Mouse (Mus musculus) forebrain, embryonic 16.5 days (tissue): ENCODE measurements around the gene Ghr. TPM values are rescaled to one million over a fixed set of nuclear protein-coding genes. Genes with fewer than 3 reads are reported as not detected.

Source experiments
- ATAC-seq: fragments of 200-750 bp; cut with Nextera tagmentation; 2 replicates; pipeline ENCODE4 v1.8.0; 2017; ENCODE audit warnings: mild to moderate bottlenecking, moderate library complexity
- H3K27ac ChIP-seq: fragments of 300-500 bp; sonication (generic); 2 replicates; pipeline ENCODE4 v1.5.1; 2014; ENCODE audit warnings: low read length, control low read depth
- H3K27me3 ChIP-seq: fragments of 300-500 bp; sonication (generic); replicated peaks from 2 replicates; pipeline ENCODE4 v1.6.1; 2014; ENCODE audit warnings: low read length; ENCODE audit not compliant: control insufficient read depth, insufficient read depth
- H3K36me3 ChIP-seq: fragments of 300-500 bp; sonication (generic); 2 replicates; pipeline ENCODE4 v1.6.1; 2014; ENCODE audit not compliant: control insufficient read depth, insufficient read depth
- H3K4me1 ChIP-seq: fragments of 300-500 bp; sonication (generic); replicated peaks from 2 replicates; pipeline ENCODE4 v1.6.1; 2014; ENCODE audit warnings: low read length; ENCODE audit not compliant: control insufficient read depth, insufficient read depth
- H3K4me2 ChIP-seq: fragments of 300-500 bp; sonication (generic); 2 replicates; pipeline ENCODE4 v1.6.1; 2014; ENCODE audit warnings: mild to moderate bottlenecking, low read length, control low read depth
- H3K4me3 ChIP-seq: fragments of 300-500 bp; sonication (generic); replicated peaks from 2 replicates; pipeline ENCODE4 v1.5.1; 2014; ENCODE audit warnings: mild to moderate bottlenecking, low read length, control low read depth
- H3K9ac ChIP-seq: fragments of 300-500 bp; sonication (generic); replicated peaks from 2 replicates; pipeline ENCODE4 v1.6.1; 2014; ENCODE audit warnings: low read depth, low read length, control low read depth
- H3K9me3 ChIP-seq: fragments of 300-500 bp; sonication (generic); 2 replicates; pipeline ENCODE4 v1.6.1; 2016; ENCODE audit warnings: low read length; ENCODE audit not compliant: control insufficient read depth
- WGBS: fragments of 180-500 bp; shearing (Covaris S2); extraction: QIAGEN DNeasy Blood & Tissue Kit; methylation state at CpG from one replicate; pipeline ENCODE4 v1.1.7; 2014; 5-methylcytosine and 5-hydroxymethylcytosine counted together
- polyA plus RNA-seq: library from polyadenylated mRNA; unstranded; fragments of >200 nt; fragmentation: Nextera tagmentation; extraction: Ambion mirVana; gene quantifications from 2 replicates; pipeline ENCODE4 v1.2.1, GENCODE M21; 2015

Gene Ghr
- polyA plus RNA-seq, 1 experiment from 2014 or later: 5.9 TPM

DNA sequence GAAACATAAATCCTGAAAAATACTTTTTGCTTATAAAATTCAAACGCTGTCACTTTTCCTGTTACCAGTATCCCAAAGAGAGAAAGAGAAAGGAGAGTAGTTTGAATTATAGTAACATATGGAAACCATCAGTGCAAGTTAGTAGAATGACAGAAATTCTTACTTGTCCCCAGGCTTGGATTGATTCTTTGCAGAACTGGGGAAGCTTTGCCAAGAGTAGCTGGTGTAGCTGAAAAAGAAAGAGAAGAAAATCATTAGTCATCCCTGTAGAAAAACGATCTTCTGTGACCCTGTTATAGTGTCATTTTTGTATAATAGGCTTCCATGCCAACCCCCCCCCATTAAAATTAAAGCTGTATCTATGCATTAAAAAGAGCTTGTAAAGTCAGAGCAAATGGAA lies 194.8 kb downstream of the Ghr start:
- no peak overlapping the region for H3K4me3 ChIP-seq
- no peaks in the 10 kb centered on the region for H3K4me1 ChIP-seq
- H3K27me3 ChIP-seq: no peaks in the 10 kb centered on the region
- H3K9ac ChIP-seq: no peak overlapping the region
- no peak for ATAC-seq
- 81% methylated on average over 2 of the region's 2 CpGs for WGBS
- H3K27ac ChIP-seq: no peak overlapping the region
- H3K4me2 ChIP-seq: no peak overlapping the region
- H3K36me3 ChIP-seq: no peaks in the 10 kb centered on the region
- no peaks in the 10 kb centered on the region for H3K9me3 ChIP-seq

DNA sequence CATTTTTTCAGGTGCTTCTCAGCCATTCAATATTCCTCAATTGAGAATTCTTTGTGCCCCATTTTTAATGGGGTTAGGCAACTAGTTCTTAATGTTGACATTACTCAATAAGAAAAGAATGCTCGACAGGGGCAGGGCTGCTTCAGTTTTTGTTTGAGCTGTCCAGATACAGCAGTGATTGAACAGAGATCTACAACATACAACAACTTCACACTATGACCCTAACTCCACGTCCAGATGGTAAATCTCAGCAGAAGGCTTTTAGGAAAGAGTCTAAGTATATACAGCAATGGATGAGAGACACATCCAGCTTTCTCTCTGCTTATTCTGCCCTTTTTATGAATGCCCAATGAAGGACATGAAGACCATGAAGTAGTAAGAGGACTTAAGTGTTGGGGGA lies 199.5 kb downstream of the Ghr start:
- H3K27me3 ChIP-seq: no peaks in the 10 kb centered on the region
- no peak overlapping the region for H3K4me3 ChIP-seq
- H3K9me3 ChIP-seq: no peaks in the 10 kb centered on the region
- no peak for ATAC-seq
- WGBS: 65% methylated on average over 2 of the region's 2 CpGs
- H3K9ac ChIP-seq: no peak overlapping the region
- H3K4me2 ChIP-seq: no peak overlapping the region
- no peaks in the 10 kb centered on the region for H3K4me1 ChIP-seq
- H3K27ac ChIP-seq: no peak overlapping the region
- no peaks in the 10 kb centered on the region for H3K36me3 ChIP-seq

DNA sequence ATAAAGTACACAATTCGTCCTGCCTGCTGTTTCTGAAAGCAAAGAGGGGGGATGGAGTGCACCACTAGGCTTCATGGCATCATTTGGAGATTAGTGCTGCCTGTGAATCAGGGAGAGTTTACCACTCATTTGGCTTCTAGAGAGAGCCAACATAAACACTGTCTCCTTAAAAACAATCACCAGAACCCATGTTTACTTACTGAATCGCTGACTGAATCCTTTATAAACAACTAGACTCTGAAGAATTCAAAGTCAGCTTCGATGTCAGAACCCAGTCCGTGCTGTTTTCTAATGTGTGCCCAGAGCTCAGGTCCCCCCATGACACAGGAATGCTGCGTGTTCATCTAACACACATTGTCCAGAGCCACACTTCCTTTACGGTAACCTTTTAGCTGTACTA lies 201.9 kb downstream of the Ghr start:
- WGBS: 76% methylated on average over 6 of the region's 6 CpGs
- H3K9ac ChIP-seq: no peak overlapping the region
- no peak overlapping the region for H3K4me3 ChIP-seq
- H3K4me2 ChIP-seq: no peak overlapping the region
- ATAC-seq: no peak
- H3K36me3 ChIP-seq: no peaks in the 10 kb centered on the region
- H3K27me3 ChIP-seq: no peaks in the 10 kb centered on the region
- H3K4me1 ChIP-seq: no peaks in the 10 kb centered on the region
- no peaks in the 10 kb centered on the region for H3K9me3 ChIP-seq
- H3K27ac ChIP-seq: no peak overlapping the region

DNA sequence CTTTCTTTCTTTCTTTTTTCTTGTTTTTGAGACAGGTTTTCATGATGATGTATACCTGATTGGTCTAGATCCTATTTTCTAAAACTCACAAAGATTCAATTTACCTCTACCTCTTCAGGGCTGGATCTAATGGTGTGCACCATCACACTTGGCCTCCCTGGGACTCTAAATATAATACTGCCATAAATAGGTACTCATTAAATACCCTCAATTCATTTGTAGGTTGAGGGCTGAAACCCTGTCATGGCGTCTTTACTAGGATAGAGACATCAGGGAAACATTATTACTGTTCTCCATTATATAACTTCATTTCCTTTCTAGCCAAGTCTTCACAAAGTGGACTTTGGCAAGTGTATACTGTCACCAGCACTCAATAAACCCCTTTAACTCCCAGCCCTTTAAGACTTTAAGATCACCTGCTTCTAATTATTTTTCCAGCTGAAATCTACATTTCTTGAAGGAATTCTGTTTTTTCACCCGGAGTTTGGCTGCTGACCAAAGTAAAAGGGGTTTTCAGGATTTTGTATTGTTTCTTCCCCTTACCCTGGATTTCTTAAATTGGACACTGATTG lies 214.9 kb downstream of the Ghr start:
- Histone ChIP-seq H3K4me2 (no peak overlapping the region), H3K9ac (no peak overlapping the region)
- WGBS: 67% methylated on average over 2 of the region's 2 CpGs

DNA sequence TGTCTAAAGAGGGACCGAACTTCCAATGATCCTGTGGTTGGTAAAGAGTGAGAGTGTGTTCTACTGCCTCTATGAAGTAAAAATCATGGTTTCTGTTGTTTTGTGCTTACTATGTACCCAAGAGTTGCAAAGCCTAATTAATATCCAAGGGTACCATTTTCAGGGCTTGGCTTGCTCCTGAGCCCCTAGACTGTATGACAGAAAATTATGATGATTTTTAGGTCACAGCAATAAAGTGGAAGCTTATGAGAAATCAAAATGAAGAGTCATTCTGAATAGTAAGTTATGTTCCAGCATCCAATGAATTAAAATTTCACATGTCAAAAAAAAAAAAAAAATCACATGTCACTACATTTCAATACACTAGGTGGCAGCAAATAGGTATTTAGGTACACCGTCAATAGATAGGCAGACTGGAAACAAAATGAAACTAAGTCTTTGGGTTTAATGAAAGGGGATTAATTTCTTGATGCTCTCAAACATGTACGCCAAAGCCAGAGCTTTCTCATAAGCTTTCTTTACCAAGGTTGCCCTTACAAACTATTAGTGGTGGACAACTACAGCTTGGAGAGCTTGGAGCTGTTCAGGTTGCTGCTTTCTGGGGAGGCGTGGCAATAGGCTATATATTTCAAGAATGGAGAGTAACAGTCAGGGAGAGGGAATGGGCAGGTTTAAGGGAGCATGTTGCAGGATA lies 227.1 kb downstream of the Ghr start:
- 49% methylated on average over 4 of the region's 4 CpGs for WGBS

More for the DNA sequence above, 214.9 kb downstream of the Ghr start:
- H3K4me1 ChIP-seq: no peaks in the 10 kb centered on the region
- H3K9me3 ChIP-seq: peaks cover 4% of the 10 kb centered on the region; the same call in 1 of the 2 replicates
- H3K27ac ChIP-seq: no peak overlapping the region
- H3K27me3 ChIP-seq: no peaks in the 10 kb centered on the region
- no peak for ATAC-seq
- H3K4me3 ChIP-seq: no peak overlapping the region
- no peaks in the 10 kb centered on the region for H3K36me3 ChIP-seq

DNA sequence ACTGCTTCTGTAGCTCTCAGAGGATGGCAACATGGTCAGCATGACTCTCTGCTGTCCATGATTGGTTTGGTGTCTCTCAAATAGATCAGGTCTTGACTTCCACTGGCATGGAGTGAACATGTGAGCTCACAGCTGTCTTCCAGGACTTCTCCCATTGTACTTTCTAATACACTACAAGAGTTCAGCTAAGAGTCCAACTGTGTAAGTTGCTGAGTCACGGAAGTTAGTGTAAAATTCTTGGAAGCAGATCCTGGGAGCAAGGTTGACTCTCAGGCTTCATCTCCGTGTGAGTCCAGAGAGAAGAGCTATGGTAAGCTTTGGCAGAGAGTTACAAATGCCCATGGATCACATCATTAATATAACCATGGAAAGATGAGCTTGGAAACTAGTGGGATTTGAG lies 229.6 kb downstream of the Ghr start:
- ATAC-seq: no peak

More for the DNA sequence above, 227.1 kb downstream of the Ghr start:
- H3K4me3 ChIP-seq: peak overlapping the region; percentile 20; the same call in 1 of the 2 replicates
- H3K27ac ChIP-seq: no peak overlapping the region
- no peaks in the 10 kb centered on the region for H3K9me3 ChIP-seq
- H3K36me3 ChIP-seq: no peaks in the 10 kb centered on the region
- ATAC-seq: peak; percentile 87
- H3K27me3 ChIP-seq: no peaks in the 10 kb centered on the region
- H3K4me1 ChIP-seq: no peaks in the 10 kb centered on the region
- no peak overlapping the region for H3K9ac ChIP-seq
- peak overlapping the region; percentile 41 for H3K4me2 ChIP-seq

DNA sequence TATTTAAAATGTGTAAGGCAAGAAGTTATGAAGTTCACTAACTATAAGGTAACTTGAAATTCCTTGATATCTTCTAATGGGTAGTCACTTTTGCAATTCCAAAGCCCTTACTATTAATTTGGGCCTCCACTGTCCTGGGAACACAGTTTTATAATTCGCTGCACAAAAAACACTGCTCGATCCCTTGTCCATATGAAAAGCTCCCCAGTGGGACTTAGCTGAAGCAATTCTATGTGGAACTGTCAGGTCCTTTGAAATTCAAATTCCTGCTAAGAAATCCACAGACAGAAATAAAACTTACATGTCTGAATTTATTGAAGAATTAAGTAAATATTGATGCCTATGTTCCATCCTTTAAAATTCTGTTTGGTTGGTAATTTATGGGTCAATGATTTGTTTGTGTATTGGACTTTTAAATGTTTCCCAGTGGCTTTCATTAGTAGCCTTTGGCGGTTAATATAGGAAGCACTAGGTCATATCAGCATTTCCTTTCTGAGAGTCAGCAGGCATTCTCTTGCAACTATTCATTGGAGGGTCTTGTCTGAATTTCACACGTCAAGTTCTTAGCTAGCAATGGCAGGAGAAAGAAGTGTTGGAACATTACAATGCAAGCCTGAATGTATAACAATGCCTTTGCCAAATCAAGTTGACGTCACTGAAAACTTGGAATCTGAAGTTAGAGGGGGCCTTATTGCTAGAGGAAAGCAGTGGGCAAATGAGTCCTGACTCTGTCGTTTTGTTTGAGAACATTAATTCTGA lies 233.8 kb downstream of the Ghr start:
- Histone ChIP-seq H3K4me2 (no peak overlapping the region), H3K9ac (no peak overlapping the region), H3K27me3 (no peaks in the 10 kb centered on the region), H3K4me1 (no peaks in the 10 kb centered on the region), H3K36me3 (no peaks in the 10 kb centered on the region), H3K9me3 (no peaks in the 10 kb centered on the region), H3K4me3 (no peak overlapping the region), H3K27ac (no peak overlapping the region)
- WGBS: 36% methylated on average over 6 of the region's 6 CpGs
- no peak for ATAC-seq

More for the DNA sequence above, 229.6 kb downstream of the Ghr start:
- 81% methylated on average over 2 of the region's 2 CpGs for WGBS
- no peak overlapping the region for H3K9ac ChIP-seq
- H3K27ac ChIP-seq: no peak overlapping the region
- H3K9me3 ChIP-seq: no peaks in the 10 kb centered on the region
- H3K4me1 ChIP-seq: no peaks in the 10 kb centered on the region
- H3K4me3 ChIP-seq: no peak overlapping the region
- H3K36me3 ChIP-seq: no peaks in the 10 kb centered on the region
- H3K27me3 ChIP-seq: no peaks in the 10 kb centered on the region
- H3K4me2 ChIP-seq: no peak overlapping the region

DNA sequence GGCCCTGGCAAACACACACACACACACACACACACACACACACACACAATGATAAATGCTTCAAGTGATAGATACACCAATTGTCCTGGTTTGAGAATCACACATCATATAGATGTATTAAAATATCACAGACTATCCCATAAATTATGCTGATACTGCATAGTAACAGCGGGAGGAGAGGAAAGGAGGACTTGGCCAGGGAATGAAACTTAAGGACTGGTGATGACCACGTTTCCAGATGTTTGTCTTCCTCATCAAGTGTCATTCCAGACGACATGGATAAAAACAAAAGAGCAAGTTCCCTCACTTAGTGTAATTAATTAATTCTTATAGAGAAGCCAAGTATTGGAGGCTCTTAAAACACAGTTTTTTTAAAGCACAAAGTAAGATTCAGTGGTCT lies 236.6 kb downstream of the Ghr start:
- H3K36me3 ChIP-seq: no peaks in the 10 kb centered on the region
- no peak for ATAC-seq
- no peak overlapping the region for H3K27ac ChIP-seq
- no peaks in the 10 kb centered on the region for H3K27me3 ChIP-seq
- WGBS: 76% methylated on average over 3 of the region's 3 CpGs
- H3K4me1 ChIP-seq: no peaks in the 10 kb centered on the region
- no peak overlapping the region for H3K4me2 ChIP-seq
- no peaks in the 10 kb centered on the region for H3K9me3 ChIP-seq
- no peak overlapping the region for H3K9ac ChIP-seq
- no peak overlapping the region for H3K4me3 ChIP-seq

DNA sequence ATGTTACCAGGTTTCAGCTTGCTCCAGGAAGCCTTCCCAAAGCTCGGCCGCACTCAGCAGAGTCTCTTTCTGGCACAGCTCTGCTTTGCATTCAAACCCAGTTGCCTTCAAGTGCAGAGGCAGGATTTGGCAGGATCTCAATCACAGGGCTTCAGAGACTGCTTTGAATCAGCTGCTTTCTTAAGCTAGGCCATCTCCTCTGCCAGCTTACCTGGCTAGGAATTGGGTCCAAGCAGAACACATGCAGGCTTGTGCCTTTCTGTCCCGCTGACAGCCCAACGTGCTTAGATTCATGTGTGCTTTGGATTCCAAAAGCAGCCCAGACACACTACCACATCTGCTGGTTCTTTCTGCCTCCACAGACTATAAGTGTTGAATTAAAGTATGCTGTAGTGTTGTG lies 238.7 kb downstream of the Ghr start:
- no peaks in the 10 kb centered on the region for H3K36me3 ChIP-seq
- 69% methylated on average over 4 of the region's 4 CpGs for WGBS
- no peak overlapping the region for H3K27ac ChIP-seq
- H3K9me3 ChIP-seq: no peaks in the 10 kb centered on the region
- H3K4me1 ChIP-seq: no peaks in the 10 kb centered on the region
- ATAC-seq: peak; percentile 55; the same call in 1 of the 2 replicates
- H3K4me2 ChIP-seq: no peak overlapping the region
- no peak overlapping the region for H3K9ac ChIP-seq
- H3K27me3 ChIP-seq: no peaks in the 10 kb centered on the region
- H3K4me3 ChIP-seq: no peak overlapping the region
